Mouse (Mus musculus) megakaryocyte, embryonic 14.5 days (primary cell): ENCODE measurements around the gene Gsn.

Experiments used
- FLI1 ChIP-seq: IDR thresholded peaks from 2 replicates; pipeline ENCODE4 v1.6.1; 2012; ENCODE audit warnings: low read length, inconsistent platforms, mixed read lengths
- GATA1 ChIP-seq: IDR thresholded peaks from 3 replicates; pipeline ENCODE4 v1.6.1; 2012; ENCODE audit warnings: mixed read lengths, low read length, inconsistent platforms, borderline replicate concordance

DNA sequence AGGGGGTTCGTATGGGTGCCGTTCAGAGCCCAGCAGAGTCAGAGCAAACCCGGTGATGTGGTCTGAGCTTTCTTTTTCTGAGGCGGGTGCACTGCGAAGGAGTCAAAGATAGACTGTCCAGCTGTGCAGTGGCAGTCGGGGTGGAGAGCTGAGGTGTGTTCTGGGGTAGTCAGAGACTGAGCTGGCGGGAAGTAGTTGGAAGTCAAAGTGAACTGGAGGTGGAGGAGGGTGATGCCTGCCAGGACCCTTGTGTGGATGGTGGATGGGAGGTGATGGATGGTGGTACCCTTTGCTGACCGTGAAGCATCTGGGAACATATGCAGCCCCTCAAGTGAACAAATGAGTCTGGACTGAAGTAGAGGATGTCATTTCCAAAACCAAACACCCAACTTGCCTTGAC is 9.6 kb downstream of the Gsn start:
- TF ChIP-seq GATA1, result no peak
- no peak for TF ChIP-seq FLI1
